Mouse (Mus musculus) bone marrow macrophage, adult 2 months (primary cell): ENCODE results near the gene Nfib.
"Not testable (repeated sequence)": the region's sequence is repeated elsewhere in the genome, so short reads cannot be mapped to it uniquely, and the experiment has no call there.

Source experiments
- CTCF ChIP-seq: IDR thresholded peaks from 2 replicates; pipeline ENCODE4 v1.5.1; 2012; ENCODE audit warnings: low read depth, mild to moderate bottlenecking, low read length, moderate library complexity
- POLR2A ChIP-seq: IDR thresholded peaks from 2 replicates; pipeline ENCODE4 v1.6.1; 2012; ENCODE audit warnings: mild to moderate bottlenecking, low read depth, low read length, borderline replicate concordance

DNA sequence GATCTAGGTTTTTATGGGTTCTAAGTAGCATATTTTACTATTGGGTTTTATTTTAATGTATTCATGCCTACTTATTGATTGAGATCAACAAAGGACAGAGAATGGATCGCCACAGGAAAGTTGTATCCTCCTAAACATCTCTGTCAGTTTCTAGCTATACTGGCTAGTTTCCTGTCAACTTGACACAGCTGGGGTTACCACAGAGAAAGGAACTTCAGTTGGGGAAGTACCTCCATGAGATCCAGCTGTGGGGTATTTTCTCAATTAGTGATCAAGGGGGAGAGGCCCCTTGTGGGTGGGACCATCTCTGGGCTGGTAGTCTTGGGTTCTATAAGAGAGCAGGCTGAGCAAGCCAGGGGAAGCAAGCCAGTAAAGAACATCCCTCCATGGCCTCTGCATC lies 447.0 kb downstream of the Nfib start:
- not testable (repeated sequence) for TF ChIP-seq POLR2A, CTCF
